8 mouse cellular contexts compared by ENCODE assay signal in genomic region chr6:4600658-4601296, GRCm38 (mm10). TPM values are rescaled to one million over a fixed set of nuclear protein-coding genes. Genes with fewer than 3 reads are reported as not detected.
A peak's percentile ranks its signal among the peaks of the same experiment; 100 is the strongest.
DNase-seq lines count a peak whose midpoint lies in the region; ATAC-seq and TF ChIP-seq lines count a peak whose summit lies in the region.

Gene Casd1 (plus strand): TSS chr6:4600839.

- no peak for TF ChIP-seq CTCF in Patski (IDR thresholded peaks at IDR 0.05)
- no peak; the same call in 1 of the 2 replicates for TF ChIP-seq CTCF in left cerebral cortex, adult 2 months (IDR thresholded peaks at IDR 0.05)

- intact Hi-C loops in left cerebral cortex, adult 2 months (cut with DNase I): loop anchor here (2.0 to 5.0 kb wide), 3 partner anchors 53 to 297 kb away; partner anchors contain the start of genes Peg10 and Sgce

- ATAC-seq in Patski: peak; percentile 88
- peak; percentile 91 for ATAC-seq in hindbrain, embryonic 12.5 days (ENCODE audit: low FRiP score)
- ATAC-seq in megakaryocyte, adult 5-6 weeks (ENCODE audit: poor library complexity, severe bottlenecking): peak; percentile 74

- in situ Hi-C loops in Patski (cut with MboI; ENCODE audit: low pct_unique_long_range_greater_than_20kb): no loop called here

- peak within 1 kb of the TSS; percentile 83 for H3K4me3 ChIP-seq in hindbrain, embryonic 12.5 days
- H3K4me3 ChIP-seq in left cerebral cortex, adult 2 months: peak within 1 kb of the TSS; percentile 89

- no peaks in the 10 kb centered on the region for H3K36me3 ChIP-seq in hindbrain, embryonic 12.5 days

- peak within 1 kb of the TSS; percentile 96 for H3K9ac ChIP-seq in hindbrain, embryonic 12.5 days

- peak within 1 kb of the TSS; percentile 76 for H3K4me2 ChIP-seq in hindbrain, embryonic 12.5 days (replicated peaks)

- peak within 1 kb of the TSS; percentile 96 for H3K27ac ChIP-seq in hindbrain, embryonic 12.5 days
- H3K27ac ChIP-seq in left cerebral cortex, adult 2 months: peak within 1 kb of the TSS; percentile 94

- peaks cover 18% of the 10 kb centered on the region for H3K4me1 ChIP-seq in hindbrain, embryonic 12.5 days

- DNase-seq in Patski (ENCODE audit: low read depth, low spot score): no peak
- peak; percentile 83 to 84 for DNase-seq in cerebellum, postnatal 10 days
- peak; percentile 25 to 48 for DNase-seq in frontal cortex, postnatal 14 days (ENCODE audit: low spot score in 2 of 2)
- peak; percentile 59 for DNase-seq in left cerebral cortex, adult 2 months (ENCODE audit: extremely low spot score in 1 of 2, low spot score in 2 of 2)
- DNase-seq in right cerebral cortex, adult 2 months (ENCODE audit: low spot score in 2 of 2): peak; percentile 53 to 65
- DNase-seq in urinary bladder, postnatal 4 days (ENCODE audit: low spot score in 2 of 2): peak; percentile 61 to 68

- 2% methylated on average over 50 of the region's 64 CpGs for WGBS in hindbrain, embryonic 12.5 days

- CTCF ChIA-PET in Patski (lab: Charles Lee): no interaction called here

- no peaks in the 10 kb centered on the region for H3K9me3 ChIP-seq in hindbrain, embryonic 12.5 days (replicated peaks)

- no peaks in the 10 kb centered on the region for H3K27me3 ChIP-seq in Patski
- no peaks in the 10 kb centered on the region for H3K27me3 ChIP-seq in hindbrain, embryonic 12.5 days

- POLR2A ChIA-PET in Patski (lab: Charles Lee): interaction anchor here (0.6 kb wide), 1 partner anchor 701 kb away, joined by 3 read pairs; no protein-coding TSS in a partner anchor

RNA-seq across cellular contexts. Expression of gene Casd1, which starts in this region (rescaled TPM):
- 38.1 TPM for polyA plus RNA-seq in Patski (2021)
- 45.3 and 50.0 TPM in 2 replicates for polyA plus RNA-seq in hindbrain, embryonic 12.5 days (2016; fragmentation: Nextera tagmentation; extraction: Ambion mirVana)
- total RNA-seq in left cerebral cortex, adult 2 months (2021): 10 to 100 TPM; 45.4 to 51.8 TPM
- 28.1 and 31.5 TPM in 2 replicates for total RNA-seq in megakaryocyte, adult 5-6 weeks (2015)
- 62.1 and 68.1 TPM in 2 replicates for total RNA-seq in megakaryocyte, adult 5-6 weeks (2017)
